Mouse (Mus musculus) megakaryocyte, adult 5-6 weeks (primary cell): ENCODE results near the gene Ctnna2. TPM values are rescaled to one million over a fixed set of nuclear protein-coding genes. Genes with fewer than 3 reads are reported as not detected.

ENCODE experiments used
- ATAC-seq: 2 replicates; pipeline ENCODE4 v1.8.0; 2016; ENCODE audit warnings: mild to moderate bottlenecking, inconsistent platforms; ENCODE audit not compliant: poor library complexity, severe bottlenecking
- total RNA-seq, 2 experiments: library from RNA; stranded (forward) in 1 of 2; stranded (reverse) in 1 of 2; fragments of 153-499, 151-499 nt in 1 of 2; fragments of 221-1000, 200-1000 nt in 1 of 2; gene quantifications; 2 replicates each; pipeline versions ENCODE4 v1.2.3 to v1.2.4; 2015 to 2017

The Ctnna2 gene
- total RNA-seq, 2 experiments from 2014 or later: not detected

GRCm38 (mm10) chr6:76981651-76982050 lies 997.8 kb downstream of the Ctnna2 start:
- ATAC-seq: no peak

GRCm38 (mm10) chr6:76979247-76979850 lies 1000.1 kb downstream of the Ctnna2 start:
- no peak for ATAC-seq

GRCm38 (mm10) chr6:76977817-76978216 lies 1001.7 kb downstream of the Ctnna2 start:
- ATAC-seq: no peak

- no peak for ATAC-seq
Observed at GRCm38 (mm10) chr6:76974297-76974696, 1005.2 kb downstream of the Ctnna2 start.

GRCm38 (mm10) chr6:76964998-76965432 lies 1014.5 kb downstream of the Ctnna2 start:
- ATAC-seq: no peak

DNA sequence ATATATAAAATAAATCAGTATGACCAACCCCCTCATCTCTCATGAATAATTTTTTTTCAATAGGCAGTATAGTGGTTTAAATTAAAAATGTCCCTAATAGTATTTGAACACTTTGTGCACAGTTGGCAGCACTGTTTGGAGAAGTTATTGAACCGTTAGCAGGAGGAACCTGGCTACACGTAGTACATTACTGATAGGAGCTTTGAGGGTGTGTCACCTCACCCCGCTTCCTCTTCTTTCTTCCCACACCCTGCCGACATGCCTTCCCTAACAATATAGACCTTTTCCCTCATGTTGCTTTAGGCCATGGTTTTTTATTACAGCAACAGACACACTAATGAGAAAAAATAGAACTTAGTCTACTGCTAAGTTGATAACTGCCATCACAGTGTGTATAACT lies 1071.4 kb downstream of the Ctnna2 start:
- no peak for ATAC-seq

DNA sequence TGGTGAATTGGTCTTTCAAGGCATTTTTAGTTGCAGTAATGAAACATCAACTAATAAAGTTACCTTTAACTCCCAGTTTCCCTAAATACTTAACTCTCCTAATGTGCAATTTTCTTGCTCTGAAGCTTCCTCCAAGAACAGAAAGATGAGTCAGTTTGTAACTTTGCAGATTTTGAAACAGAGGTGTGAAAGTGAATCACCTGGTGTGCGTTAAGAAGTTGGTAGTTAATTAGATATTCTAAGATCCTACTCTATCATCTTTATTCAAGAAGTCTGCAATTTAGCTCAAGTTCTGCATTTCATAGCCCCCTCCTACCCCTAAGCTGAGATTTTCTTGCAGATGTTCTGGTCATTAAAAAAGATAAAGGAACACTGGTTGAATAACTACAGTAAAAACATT lies 1082.3 kb downstream of the Ctnna2 start:
- no peak for ATAC-seq
